Comparison of ENCODE assay signal across 9 mouse cellular contexts in the genomic region with DNA sequence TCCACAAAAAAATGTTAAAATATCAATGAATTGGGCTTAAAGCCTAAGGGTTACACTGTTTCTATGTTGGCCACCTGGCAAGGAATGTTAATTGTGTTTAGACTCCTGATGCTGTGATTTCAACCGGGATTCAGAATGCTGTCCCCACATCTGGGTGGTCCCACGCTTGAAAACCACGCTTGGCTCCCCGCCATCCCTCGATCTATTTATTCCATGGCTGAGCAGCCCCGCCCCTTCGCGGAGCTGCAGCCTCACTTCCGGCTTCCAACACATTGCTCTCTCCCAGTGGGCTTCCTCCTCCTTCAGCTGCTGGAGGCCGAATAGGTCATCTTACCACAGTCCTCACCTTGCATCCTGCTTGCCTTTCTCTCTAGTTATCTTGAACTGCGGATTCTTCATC. TPM values are rescaled to one million over a fixed set of nuclear protein-coding genes. Genes with fewer than 3 reads are reported as not detected.
A peak's percentile ranks its signal among the peaks of the same experiment; 100 is the strongest.
DNase-seq lines count a peak whose midpoint lies in the region; ATAC-seq and TF ChIP-seq lines count a peak whose summit lies in the region.
"Had no signal": no experiment of that assay in that cellular context is flagged by ENCODE, and none has a peak within 500 bp of the region (broad histone marks: within the 10 kb centered on the region; RNA-seq: fewer than 3 reads in every experiment).

No protein-coding gene starts in this region.

- intact Hi-C loops in left cerebral cortex, postnatal 14 days (cut with DNase I): loop anchor here (1.0 kb wide), 1 partner anchor 20 kb away; a partner anchor contains a TSS

- peak overlapping the region; percentile 77 for H3K27ac ChIP-seq in heart, embryonic 11.5 days (ENCODE audit: low read depth, low read length)
- peak overlapping the region; percentile 35; the same call in 1 of the 2 replicates for H3K27ac ChIP-seq in thymus, adult 2 months (ENCODE audit: control insufficient read depth, insufficient read depth, low read length)

- peak; percentile 57 for DNase-seq in cerebellum, adult 11 months
- DNase-seq in MEL-GATA-1-ER (ENCODE audit: extremely low read depth, low read depth): peak; percentile 65
- peak; percentile 77 for DNase-seq in embryo, embryonic 9.5 days (ENCODE audit: extremely low spot score)
- peak; percentile 30 to 46 for DNase-seq in left cerebral cortex, postnatal 14 days (ENCODE audit: low spot score in 2 of 2)
- peak; percentile 43 for DNase-seq in thymus, adult 2 months

- WGBS in heart, embryonic 11.5 days (ENCODE audit: insufficient replicate concordance): 1% methylated on average over 11 of the region's 11 CpGs
- 19% methylated on average over 11 of the region's 11 CpGs for WGBS in thymus, adult 2 months

- TF ChIP-seq CTCF in thymus, adult 2 months (IDR thresholded peaks at IDR 0.05; ENCODE audit: borderline replicate concordance, control insufficient read depth, extremely low read depth, insufficient read depth, low read length, poor library complexity): no peak

- ATAC-seq in cerebellum, adult (ENCODE audit: insufficient number of reproducible peaks, low FRiP score, low TSS enrichment): no peak
- ATAC-seq in heart, embryonic 11.5 days (replicated peaks; ENCODE audit: insufficient number of reproducible peaks, low FRiP score, low TSS enrichment): peak; percentile 50; the same call in 1 of the 2 replicates

- TF ChIP-seq POLR2A in thymus, adult 2 months (IDR thresholded peaks at IDR 0.05; ENCODE audit: control insufficient read depth, extremely low read depth, insufficient read depth, low read length, poor library complexity): no peak

- H3K4me3 ChIP-seq in heart, embryonic 11.5 days (ENCODE audit: low read depth, low read length): peak overlapping the region; percentile 8
- peak overlapping the region; percentile 89 for H3K4me3 ChIP-seq in megakaryocyte, embryonic 14.5 days (replicated peaks)
- no peak overlapping the region for H3K4me3 ChIP-seq in thymus, adult 2 months (ENCODE audit: control insufficient read depth, insufficient read depth, low read length)

- H3K9ac ChIP-seq in heart, embryonic 11.5 days (ENCODE audit: low read depth, low read length): peak overlapping the region; percentile 70; the same call in 1 of the 2 replicates

- no peaks in the 10 kb centered on the region for H3K9me3 ChIP-seq in heart, embryonic 11.5 days (replicated peaks; ENCODE audit: control insufficient read depth, low read length)
- no peaks in the 10 kb centered on the region for H3K9me3 ChIP-seq in megakaryocyte, embryonic 14.5 days

- H3K4me1 ChIP-seq in heart, embryonic 11.5 days (ENCODE audit: control insufficient read depth, insufficient read depth, low read length): peaks cover 4% of the 10 kb centered on the region
- H3K4me1 ChIP-seq in megakaryocyte, embryonic 14.5 days: peaks cover 23% of the 10 kb centered on the region
- H3K4me1 ChIP-seq in thymus, adult 2 months (replicated peaks; ENCODE audit: control insufficient read depth, insufficient read depth, low read length): peaks cover 6% of the 10 kb centered on the region

- no peaks in the 10 kb centered on the region for H3K27me3 ChIP-seq in heart, embryonic 11.5 days (ENCODE audit: control insufficient read depth, insufficient read depth, low read length)
- H3K27me3 ChIP-seq in megakaryocyte, embryonic 14.5 days (replicated peaks): no peaks in the 10 kb centered on the region
- H3K27me3 ChIP-seq in thymus, adult 2 months (ENCODE audit: control insufficient read depth, insufficient read depth, low read length): no peaks in the 10 kb centered on the region

- H3K36me3 ChIP-seq in heart, embryonic 11.5 days (ENCODE audit: control insufficient read depth, insufficient read depth, low read length): no peaks in the 10 kb centered on the region
- H3K36me3 ChIP-seq in megakaryocyte, embryonic 14.5 days (replicated peaks; ENCODE audit: low read length): no peaks in the 10 kb centered on the region
- no peaks in the 10 kb centered on the region for H3K36me3 ChIP-seq in thymus, adult 2 months (ENCODE audit: control insufficient read depth, insufficient read depth, low read length)

- peak overlapping the region; percentile 73 for H3K4me2 ChIP-seq in heart, embryonic 11.5 days

RNA-seq across cellular contexts. Expression of a gene that starts 8.9 kb away (rescaled TPM):
- polyA plus RNA-seq in heart, embryonic 11.5 days (2014; fragmentation: Nextera tagmentation; extraction: Ambion mirVana): 1.2 and 2.5 TPM in 2 replicates
- total RNA-seq in left cerebral cortex, postnatal 14 days (2021): not detected
- polyA plus RNA-seq in megakaryocyte, embryonic 14.5 days (2012; ENCODE audit: insufficient read depth, low replicate concordance): not detected in 2 replicates
- polyA plus RNA-seq in thymus, adult 2 months (2012; rRNA removed): 0.59 and 1.2 TPM in 2 replicates
- total RNA-seq: left cerebral cortex, adult 18-20 months had no signal

RNA-seq across cellular contexts. Expression of a gene that starts 19.3 kb away (rescaled TPM):
- polyA plus RNA-seq in heart, embryonic 11.5 days (2014; fragmentation: Nextera tagmentation; extraction: Ambion mirVana): 36.3 and 41.3 TPM in 2 replicates
- 100 to 1,000 TPM; 100 to 102 TPM for total RNA-seq in left cerebral cortex, postnatal 14 days (2021)
- 134 and 196 TPM in 2 replicates for polyA plus RNA-seq in megakaryocyte, embryonic 14.5 days (2012; ENCODE audit: insufficient read depth, low replicate concordance)
- 110 and 148 TPM in 2 replicates for polyA plus RNA-seq in thymus, adult 2 months (2012; rRNA removed)

RNA-seq across cellular contexts. Expression of a gene that starts 31.3 kb away (rescaled TPM):
- not detected in 2 replicates for polyA plus RNA-seq in heart, embryonic 11.5 days (2014; fragmentation: Nextera tagmentation; extraction: Ambion mirVana)
- not detected for total RNA-seq in left cerebral cortex, postnatal 14 days (2021)
- polyA plus RNA-seq in megakaryocyte, embryonic 14.5 days (2012; ENCODE audit: insufficient read depth, low replicate concordance): not detected in 2 replicates
- not detected in 2 replicates for polyA plus RNA-seq in thymus, adult 2 months (2012; rRNA removed)
- total RNA-seq: left cerebral cortex, adult 18-20 months had no signal

RNA-seq across cellular contexts. Expression of a gene that starts 39.1 kb away (rescaled TPM):
- polyA plus RNA-seq in heart, embryonic 11.5 days (2014; fragmentation: Nextera tagmentation; extraction: Ambion mirVana): 16.2 and 17.0 TPM in 2 replicates
- total RNA-seq in left cerebral cortex, postnatal 14 days (2021): 1 to 10 TPM; 7.7 to 8.6 TPM
- polyA plus RNA-seq in megakaryocyte, embryonic 14.5 days (2012; ENCODE audit: insufficient read depth, low replicate concordance): 2.9 TPM in 1 of 2 replicates, not detected in the other
- polyA plus RNA-seq in thymus, adult 2 months (2012; rRNA removed): 21.6 and 22.9 TPM in 2 replicates

RNA-seq across cellular contexts. Expression of a gene that starts 39.2 kb away (rescaled TPM):
- polyA plus RNA-seq in heart, embryonic 11.5 days (2014; fragmentation: Nextera tagmentation; extraction: Ambion mirVana): 36.7 and 43.9 TPM in 2 replicates
- 10 to 100 TPM; 24.6 to 25.4 TPM for total RNA-seq in left cerebral cortex, postnatal 14 days (2021)
- 8.1 TPM in 1 of 2 replicates, not detected in the other for polyA plus RNA-seq in megakaryocyte, embryonic 14.5 days (2012; ENCODE audit: insufficient read depth, low replicate concordance)
- polyA plus RNA-seq in thymus, adult 2 months (2012; rRNA removed): 29.0 and 30.3 TPM in 2 replicates
